Mouse (Mus musculus): ENCODE measurements around the gene Elp6.

The Elp6 gene

GRCm38 (mm10) chr9:110304969-110305651 is at the start of gene Elp6:
TSS of gene Elp6 (plus strand) at chr9:110305173.
- DNase-seq (ENCODE audit: extremely low spot score, low read depth, low spot score): peak; percentile 90

GRCm38 (mm10) chr9:110255407-110256019 is 49.5 kb upstream of the Elp6 start:
- DNase-seq (ENCODE audit: extremely low spot score, low read depth, low spot score): no peak

- DNase-seq (ENCODE audit: extremely low spot score, low read depth, low spot score): no peak
Observed at GRCm38 (mm10) chr9:110258646-110259045, 46.3 kb upstream of the Elp6 start.

- no peak for DNase-seq (ENCODE audit: extremely low spot score, low read depth, low spot score)
Observed at GRCm38 (mm10) chr9:110259118-110259517, 45.9 kb upstream of the Elp6 start.

GRCm38 (mm10) chr9:110263181-110263580 is 41.8 kb upstream of the Elp6 start:
- no peak for DNase-seq (ENCODE audit: extremely low spot score, low read depth, low spot score)

- DNase-seq (ENCODE audit: extremely low spot score, low read depth, low spot score): no peak
Observed at GRCm38 (mm10) chr9:110264991-110265390, 40.0 kb upstream of the Elp6 start.

GRCm38 (mm10) chr9:110268416-110268815 is 36.6 kb upstream of the Elp6 start:
- DNase-seq (ENCODE audit: extremely low spot score, low read depth, low spot score): no peak

GRCm38 (mm10) chr9:110272330-110272729 is 32.6 kb upstream of the Elp6 start:
- DNase-seq (ENCODE audit: extremely low spot score, low read depth, low spot score): no peak

GRCm38 (mm10) chr9:110273507-110273906 is 31.5 kb upstream of the Elp6 start:
- no peak for DNase-seq (ENCODE audit: extremely low spot score, low read depth, low spot score)

GRCm38 (mm10) chr9:110275882-110276281 is 29.1 kb upstream of the Elp6 start:
- DNase-seq (ENCODE audit: extremely low spot score, low read depth, low spot score): no peak

GRCm38 (mm10) chr9:110277431-110277881 is 27.5 kb upstream of the Elp6 start:
- no peak for DNase-seq (ENCODE audit: extremely low spot score, low read depth, low spot score)

GRCm38 (mm10) chr9:110284075-110284697 is 20.8 kb upstream of the Elp6 start:
- no peak for DNase-seq (ENCODE audit: extremely low spot score, low read depth, low spot score)

GRCm38 (mm10) chr9:110287321-110287924 is 17.6 kb upstream of the Elp6 start:
- no peak for DNase-seq (ENCODE audit: extremely low spot score, low read depth, low spot score)

GRCm38 (mm10) chr9:110293254-110293718 is 11.7 kb upstream of the Elp6 start:
- no peak for DNase-seq (ENCODE audit: extremely low spot score, low read depth, low spot score)

GRCm38 (mm10) chr9:110293873-110294415 is 11.0 kb upstream of the Elp6 start:
- no peak for DNase-seq (ENCODE audit: extremely low spot score, low read depth, low spot score)

- DNase-seq (ENCODE audit: extremely low spot score, low read depth, low spot score): no peak
Observed at GRCm38 (mm10) chr9:110294786-110295185, 10.2 kb upstream of the Elp6 start.

- DNase-seq (ENCODE audit: extremely low spot score, low read depth, low spot score): peak; percentile 89
Observed at GRCm38 (mm10) chr9:110296867-110297627, 7.9 kb upstream of the Elp6 start.

GRCm38 (mm10) chr9:110304516-110304915 is 457 bp upstream of the Elp6 start:
- DNase-seq (ENCODE audit: extremely low spot score, low read depth, low spot score): no peak

- DNase-seq (ENCODE audit: extremely low spot score, low read depth, low spot score): no peak
Observed at GRCm38 (mm10) chr9:110306371-110306770, 1.4 kb downstream of the Elp6 start.

GRCm38 (mm10) chr9:110314706-110315105 is 9.7 kb downstream of the Elp6 start:
- no peak for DNase-seq (ENCODE audit: extremely low spot score, low read depth, low spot score)

- DNase-seq (ENCODE audit: extremely low spot score, low read depth, low spot score): no peak
Observed at GRCm38 (mm10) chr9:110315410-110315809, 10.4 kb downstream of the Elp6 start.
